Mouse (Mus musculus) layer of hippocampus, adult 2 months (tissue): ENCODE data around the gene Afap1l2. TPM values are rescaled to one million over a fixed set of nuclear protein-coding genes. Genes with fewer than 3 reads are reported as not detected.

Source experiments
- DNase-seq, 2 experiments: peaks; one replicate each; pipeline ENCODE4 v3.0.0; 2022; ENCODE audit warnings: low spot score in 2 of 2
- H3K27ac ChIP-seq: fragments of 200-600 bp; 2 replicates; pipeline ENCODE4 v1.8.1; 2022
- H3K4me3 ChIP-seq: fragments of 200-600 bp; 2 replicates; pipeline ENCODE4 v1.8.1; 2022; ENCODE audit warnings: mild to moderate bottlenecking
- CTCF ChIP-seq: fragments of 200-600 bp; conservative IDR thresholded peaks from 2 replicates; pipeline ENCODE4 v1.8.1; 2022; ENCODE audit warnings: antibody characterized with exemption, mild to moderate bottlenecking, moderate library complexity
- total RNA-seq, 2 experiments: library from RNA; stranded (reverse); gene quantifications; 2 replicates each; pipeline ENCODE4 v1.2.3; 2021

Afap1l2 gene
- total RNA-seq, 2 experiments from 2014 or later = 11.4 to 12.0 TPM

- TF ChIP-seq CTCF = no peak
- no peak for DNase-seq
- H3K4me3 ChIP-seq = no peak overlapping the region
Observed at GRCm38 (mm10) chr19:56913761-56914160, 94.3 kb downstream of the Afap1l2 start.

DNA sequence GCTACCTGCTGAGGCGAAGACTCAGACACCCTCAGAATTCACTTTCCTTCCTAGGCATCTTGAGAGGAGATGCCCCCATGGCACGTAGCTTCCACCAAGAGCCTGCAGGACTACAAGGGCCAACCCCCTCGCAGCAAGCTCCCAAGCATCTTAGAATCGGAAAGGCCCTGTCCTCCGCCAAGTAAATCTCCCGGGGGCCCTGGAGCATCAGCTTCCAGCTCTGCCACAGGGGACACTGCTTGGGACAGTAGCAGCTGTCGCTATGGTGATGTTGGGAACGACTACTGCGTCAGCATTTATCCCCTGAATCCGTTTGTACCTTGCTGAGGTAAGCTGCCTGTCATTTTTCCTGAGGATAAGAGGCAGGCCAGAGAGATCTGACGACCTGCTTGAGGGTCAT is 97.5 kb downstream of the Afap1l2 start:
- Histone ChIP-seq H3K27ac (no peak overlapping the region), H3K4me3 (no peak overlapping the region)
- no peak for DNase-seq
- no peak for TF ChIP-seq CTCF

More at GRCm38 (mm10) chr19:56913761-56914160, 94.3 kb downstream of the Afap1l2 start:
- no peak overlapping the region for H3K27ac ChIP-seq

DNA sequence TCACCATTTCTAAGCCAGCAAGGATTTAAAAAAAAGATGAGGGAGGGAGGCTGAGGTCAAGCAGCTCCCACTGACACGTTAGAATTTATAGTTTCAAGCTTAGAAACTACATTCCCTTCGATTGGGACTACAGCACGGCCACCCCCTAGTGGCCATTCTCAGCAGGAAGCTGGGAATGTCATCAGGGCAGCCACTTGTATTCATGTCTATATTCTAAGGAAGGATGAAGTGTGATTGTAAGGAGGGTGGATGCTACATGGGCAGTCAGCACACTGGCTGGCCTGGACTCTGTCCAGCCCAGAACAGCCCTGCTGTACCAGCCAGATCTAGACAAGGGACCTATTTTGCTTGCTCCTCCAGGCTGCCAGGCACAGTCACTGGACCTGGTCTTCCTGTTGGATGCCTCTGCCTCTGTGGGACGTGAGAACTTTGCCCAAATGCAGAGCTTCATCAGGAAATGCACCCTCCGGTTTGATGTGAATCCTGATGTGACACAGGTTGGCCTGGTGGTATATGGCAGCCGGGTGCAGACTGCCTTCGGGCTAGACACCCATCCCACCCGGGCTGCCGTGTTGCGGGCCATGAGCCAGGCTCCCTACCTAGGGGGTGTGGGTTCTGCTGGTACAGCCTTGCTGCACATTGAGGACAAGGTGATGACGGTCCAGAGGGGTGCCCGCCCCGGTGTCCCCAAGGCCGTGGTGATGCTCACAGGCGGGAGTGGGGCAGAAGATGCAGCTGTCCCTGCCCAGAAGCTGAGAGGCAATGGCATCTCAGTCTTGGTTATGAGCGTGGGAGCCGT is 99.4 kb downstream of the Afap1l2 start:
- Histone ChIP-seq H3K4me3 (no peak overlapping the region), H3K27ac (no peak overlapping the region)
- peak; percentile 87 for TF ChIP-seq CTCF
- DNase-seq = peak; percentile 34 to 42

- no peak for DNase-seq
- Histone ChIP-seq H3K27ac (no peak overlapping the region), H3K4me3 (no peak overlapping the region)
- TF ChIP-seq CTCF = no peak
Observed at GRCm38 (mm10) chr19:56907850-56908249, 100.2 kb downstream of the Afap1l2 start.

GRCm38 (mm10) chr19:56905395-56905794 is 102.6 kb downstream of the Afap1l2 start:
- Histone ChIP-seq H3K4me3 (no peak overlapping the region), H3K27ac (no peak overlapping the region)
- TF ChIP-seq CTCF = no peak
- DNase-seq = no peak

- H3K4me3 ChIP-seq = no peak overlapping the region
- DNase-seq = no peak
- no peak overlapping the region for H3K27ac ChIP-seq
- no peak for TF ChIP-seq CTCF
Observed at GRCm38 (mm10) chr19:56904095-56904494, 103.9 kb downstream of the Afap1l2 start.

GRCm38 (mm10) chr19:56897654-56898053 is 110.4 kb downstream of the Afap1l2 start:
- Histone ChIP-seq H3K27ac (no peak overlapping the region), H3K4me3 (no peak overlapping the region)
- no peak for DNase-seq
- no peak for TF ChIP-seq CTCF

- H3K27ac ChIP-seq = no peak overlapping the region
- no peak for TF ChIP-seq CTCF
- no peak for DNase-seq
- H3K4me3 ChIP-seq = no peak overlapping the region
Observed at GRCm38 (mm10) chr19:56893326-56893725, 114.7 kb downstream of the Afap1l2 start.

- no peak overlapping the region for H3K27ac ChIP-seq
- H3K4me3 ChIP-seq = no peak overlapping the region
- no peak for TF ChIP-seq CTCF
- no peak for DNase-seq
Observed at GRCm38 (mm10) chr19:56892586-56892985, 115.4 kb downstream of the Afap1l2 start.

- DNase-seq = no peak
Observed at GRCm38 (mm10) chr19:56891438-56891837, 116.6 kb downstream of the Afap1l2 start.

GRCm38 (mm10) chr19:56888654-56889053 is 119.4 kb downstream of the Afap1l2 start:
- no peak for TF ChIP-seq CTCF
- Histone ChIP-seq H3K27ac (no peak overlapping the region), H3K4me3 (no peak overlapping the region)
- DNase-seq = no peak

More at GRCm38 (mm10) chr19:56891438-56891837, 116.6 kb downstream of the Afap1l2 start:
- Histone ChIP-seq H3K4me3 (no peak overlapping the region), H3K27ac (no peak overlapping the region)
- TF ChIP-seq CTCF = no peak

DNA sequence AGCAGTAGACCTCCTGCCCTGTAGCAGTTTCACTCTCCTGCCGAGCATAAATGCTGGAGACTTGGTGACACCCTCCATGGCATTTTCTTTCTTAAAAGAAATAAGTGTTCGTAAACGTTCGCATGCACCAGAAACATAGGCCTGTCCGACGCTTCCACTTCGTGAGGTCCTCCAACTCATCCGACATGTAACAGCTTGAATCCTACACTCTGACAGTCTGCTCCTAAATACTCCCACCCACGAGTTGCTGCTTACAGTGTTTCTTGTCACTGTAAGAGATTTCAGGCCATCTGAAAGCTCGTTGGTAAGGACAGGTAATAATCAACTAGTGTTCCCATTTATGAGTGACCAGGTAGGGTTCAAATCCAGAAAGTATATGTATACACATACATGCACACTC is 120.1 kb downstream of the Afap1l2 start:
- no peak for DNase-seq
- H3K27ac ChIP-seq = no peak overlapping the region
- no peak for TF ChIP-seq CTCF
- H3K4me3 ChIP-seq = no peak overlapping the region

DNA sequence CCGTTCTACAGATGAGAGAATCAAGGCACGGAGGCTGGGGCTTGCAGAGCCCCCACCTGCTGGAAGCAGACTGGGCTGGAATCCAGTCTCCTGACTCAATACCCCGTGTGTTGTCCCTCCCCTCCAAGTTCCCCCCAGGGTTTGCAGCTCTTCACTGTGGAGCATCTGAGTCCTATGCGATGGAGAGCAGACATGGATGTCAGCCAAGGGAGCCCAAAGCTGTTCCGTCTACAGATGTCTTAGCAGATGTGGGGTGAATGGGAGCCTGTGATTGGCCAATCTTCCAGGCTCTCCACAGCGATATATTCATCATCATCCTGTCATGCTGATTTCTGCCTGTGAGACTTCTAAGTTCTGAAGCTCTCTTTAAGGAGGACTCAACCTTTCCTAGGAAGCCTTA is 130.7 kb downstream of the Afap1l2 start:
- H3K4me3 ChIP-seq = no peak overlapping the region
- no peak for DNase-seq
- no peak overlapping the region for H3K27ac ChIP-seq
- no peak for TF ChIP-seq CTCF
